Mouse (Mus musculus): ENCODE measurements around the gene Fam155a.

Fam155a gene

DNA sequence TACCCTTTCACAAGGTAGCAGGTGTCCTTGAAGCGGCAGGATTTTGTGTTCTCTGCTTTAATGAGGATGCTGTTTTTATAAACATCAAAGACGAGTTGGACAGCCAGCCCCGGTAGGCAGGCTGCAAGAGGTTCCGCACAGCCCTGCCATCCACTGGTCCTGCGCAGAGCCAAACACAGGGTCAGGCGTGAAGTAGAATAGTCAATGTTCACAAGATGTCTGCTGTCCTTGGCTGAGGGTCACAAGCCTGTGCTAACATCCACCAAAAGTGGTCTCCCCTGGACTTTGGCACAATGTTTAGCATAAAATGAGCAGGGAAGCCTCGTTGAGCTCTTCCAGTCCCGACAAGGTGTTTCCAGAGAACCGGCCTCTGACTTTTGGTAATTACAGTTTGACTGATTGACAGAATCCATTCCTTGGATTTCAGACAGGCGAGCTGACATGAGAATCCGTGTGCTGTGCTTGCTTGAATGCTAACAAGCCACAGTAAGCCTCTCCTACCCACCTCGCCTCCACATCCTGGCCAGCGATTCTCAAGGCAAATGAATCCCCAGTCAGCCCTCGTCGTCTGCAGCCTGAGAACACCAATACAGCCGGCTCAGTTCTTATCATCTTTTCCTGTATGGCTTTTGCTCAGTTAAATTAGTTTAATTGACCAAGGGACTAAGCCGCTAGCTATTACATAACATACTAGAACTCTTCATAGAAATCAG lies 522.7 kb downstream of the Fam155a start:
- DNase-seq: no peak

GRCm38 (mm10) chr8:9245994-9246393 lies 525.0 kb downstream of the Fam155a start:
- no peak for DNase-seq

- DNase-seq: no peak
Measured at GRCm38 (mm10) chr8:9240996-9241395, 530.0 kb downstream of the Fam155a start.

GRCm38 (mm10) chr8:9239741-9240140 lies 531.2 kb downstream of the Fam155a start:
- no peak for DNase-seq

DNA sequence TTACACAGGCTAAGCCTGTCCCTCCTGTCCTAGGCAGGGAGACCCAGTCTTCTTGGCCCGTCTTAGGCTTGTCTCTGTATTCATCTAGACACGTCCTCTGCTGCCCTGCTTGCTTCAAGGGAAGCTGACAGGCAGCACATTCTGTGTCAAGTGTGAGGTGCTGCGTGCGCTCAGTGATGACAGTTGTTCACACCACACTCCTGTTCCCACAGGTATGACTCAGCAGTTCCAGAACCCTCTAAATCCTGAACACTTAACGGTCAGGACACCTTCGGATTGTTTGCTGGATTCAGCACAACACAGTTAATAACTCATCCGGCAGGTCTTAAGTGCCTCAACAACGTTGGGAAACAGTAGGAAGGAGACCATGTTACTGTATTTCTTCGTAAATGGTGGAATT lies 532.0 kb downstream of the Fam155a start:
- no peak for DNase-seq

GRCm38 (mm10) chr8:9233326-9233919 lies 537.5 kb downstream of the Fam155a start:
- DNase-seq: peak; percentile 87

DNA sequence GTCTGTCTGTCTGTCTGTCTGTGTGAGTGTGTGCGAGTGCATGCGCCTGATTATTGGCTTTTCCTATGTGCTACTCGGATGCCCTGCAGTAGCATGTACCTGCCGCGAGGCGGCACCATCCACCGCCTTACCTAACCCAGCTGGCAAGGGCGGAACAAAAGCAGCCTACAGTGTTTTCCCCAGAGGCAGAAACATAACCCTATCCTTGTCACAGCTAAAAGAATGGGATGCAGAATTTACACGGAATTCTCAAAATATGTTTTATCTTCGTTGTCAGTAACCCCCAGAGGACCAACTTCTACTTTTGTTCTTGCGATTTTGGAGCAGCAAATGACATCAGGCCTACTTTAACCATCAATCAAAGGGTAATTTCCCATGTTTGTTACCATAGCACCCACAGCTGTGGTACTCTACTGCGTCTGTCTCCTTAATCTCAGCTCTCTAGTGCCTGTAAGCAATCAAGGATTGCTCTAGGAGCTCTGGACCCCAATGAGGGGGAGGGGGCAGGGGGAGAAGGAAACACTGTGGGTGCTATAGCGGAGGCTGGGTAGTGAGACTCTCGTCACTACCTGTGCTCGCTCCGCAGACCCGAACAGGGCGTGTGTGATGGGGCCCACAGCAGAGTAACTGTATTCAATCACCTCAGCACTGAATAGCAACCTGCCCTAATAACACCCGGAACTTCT lies 543.0 kb downstream of the Fam155a start:
- peak; percentile 36 for DNase-seq

- no peak for DNase-seq
Measured at GRCm38 (mm10) chr8:9226767-9227166, 544.2 kb downstream of the Fam155a start.

DNA sequence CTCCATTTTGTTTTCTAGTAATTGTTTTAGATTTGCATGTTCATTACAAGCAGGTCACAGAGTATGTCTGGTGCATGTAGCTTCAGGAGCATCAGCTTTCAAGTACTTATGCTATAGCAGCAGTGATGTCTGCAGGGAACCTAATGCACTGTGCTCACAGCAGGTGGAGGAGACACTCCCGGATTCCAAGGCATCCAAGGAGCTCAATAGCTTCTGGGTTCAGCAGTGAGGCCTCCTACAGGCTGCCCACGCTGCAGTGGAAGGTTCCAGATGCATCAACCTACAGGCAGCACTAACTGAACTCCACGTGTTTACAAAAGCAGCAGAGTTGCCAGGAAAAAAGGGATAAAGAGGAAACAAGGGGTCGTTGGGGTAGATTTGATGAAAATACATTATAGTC lies 559.2 kb downstream of the Fam155a start:
- DNase-seq: no peak

DNA sequence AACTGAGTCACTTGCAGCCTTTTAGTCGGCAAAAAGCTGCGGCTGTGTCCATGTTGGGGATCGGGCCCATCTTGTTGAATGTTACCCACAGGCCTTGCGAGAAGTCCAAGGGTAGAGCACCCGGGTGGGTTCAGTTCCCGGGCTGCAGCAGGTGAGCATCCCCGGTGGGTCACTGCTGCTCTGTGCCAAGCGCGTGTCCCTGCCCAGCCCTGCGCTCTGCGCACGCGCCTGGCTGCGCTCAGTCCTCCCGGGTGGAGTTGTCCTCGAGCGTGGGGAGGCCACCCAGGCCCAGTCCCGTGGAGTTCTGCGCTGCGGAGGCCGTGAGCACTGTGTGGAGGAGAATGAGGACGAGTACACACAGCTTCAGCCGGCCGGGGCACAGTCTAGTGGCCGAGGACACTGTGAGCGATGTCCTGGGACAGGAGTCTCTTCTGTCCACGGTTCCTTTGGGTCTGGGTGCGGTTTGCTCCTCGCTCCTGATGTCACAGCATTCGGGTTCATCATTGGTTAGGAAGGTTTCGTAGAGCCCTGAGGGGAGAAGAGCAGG lies 563.4 kb downstream of the Fam155a start:
- no peak for DNase-seq

DNA sequence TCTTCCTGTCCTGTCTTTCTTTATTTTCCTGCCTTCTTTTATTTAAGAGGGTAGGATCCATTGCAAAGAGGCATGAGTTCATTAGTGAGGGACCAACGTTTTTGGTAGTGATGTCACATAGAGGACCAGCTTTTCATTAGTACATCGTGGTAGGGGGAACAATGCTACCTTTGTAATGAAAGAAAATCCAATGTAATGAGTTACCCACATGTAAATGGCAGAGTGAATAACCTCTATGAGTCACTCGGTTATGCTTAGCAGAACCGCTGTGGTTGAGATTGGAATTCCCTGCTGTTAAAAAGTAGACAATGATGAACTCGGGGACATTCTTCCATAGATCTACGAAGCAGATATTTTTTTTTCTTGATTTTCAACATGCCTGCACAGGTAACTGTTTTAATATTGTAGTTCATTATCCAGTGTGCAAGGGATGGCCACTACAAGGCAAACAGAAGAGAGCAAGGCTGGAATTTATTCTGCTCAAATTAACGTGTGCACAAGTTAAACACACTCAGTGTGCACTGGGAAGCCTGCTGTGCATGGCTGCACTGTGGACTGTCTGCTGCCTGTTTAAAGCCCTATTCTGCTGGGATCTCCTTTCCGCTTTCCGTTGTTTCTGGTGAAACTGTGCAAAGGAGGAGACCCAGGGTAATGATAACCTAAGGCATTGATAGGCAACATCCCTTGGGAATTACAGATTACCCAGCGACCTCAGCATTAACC lies 566.5 kb downstream of the Fam155a start:
- no peak for DNase-seq

GRCm38 (mm10) chr8:9200099-9200498 lies 570.9 kb downstream of the Fam155a start:
- DNase-seq: no peak

DNA sequence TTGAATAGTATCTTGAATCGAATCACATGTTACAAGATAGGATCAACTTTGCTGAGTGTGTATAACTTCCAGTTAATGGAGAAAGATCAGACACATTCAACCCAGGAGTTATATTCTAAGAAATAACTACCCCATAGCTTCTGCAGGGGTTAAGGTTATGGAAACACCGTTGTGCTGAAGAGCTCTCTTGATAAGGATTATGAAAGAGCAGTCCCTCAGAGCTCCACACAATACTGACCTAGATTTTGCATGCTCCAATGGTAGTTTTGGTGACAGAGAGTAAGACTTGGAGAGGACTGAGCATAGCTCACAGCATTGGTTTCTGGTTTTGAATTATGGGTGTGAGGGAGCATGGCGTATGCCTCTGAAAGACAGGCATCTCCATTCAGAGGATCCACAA lies 579.3 kb downstream of the Fam155a start:
- DNase-seq: no peak

DNA sequence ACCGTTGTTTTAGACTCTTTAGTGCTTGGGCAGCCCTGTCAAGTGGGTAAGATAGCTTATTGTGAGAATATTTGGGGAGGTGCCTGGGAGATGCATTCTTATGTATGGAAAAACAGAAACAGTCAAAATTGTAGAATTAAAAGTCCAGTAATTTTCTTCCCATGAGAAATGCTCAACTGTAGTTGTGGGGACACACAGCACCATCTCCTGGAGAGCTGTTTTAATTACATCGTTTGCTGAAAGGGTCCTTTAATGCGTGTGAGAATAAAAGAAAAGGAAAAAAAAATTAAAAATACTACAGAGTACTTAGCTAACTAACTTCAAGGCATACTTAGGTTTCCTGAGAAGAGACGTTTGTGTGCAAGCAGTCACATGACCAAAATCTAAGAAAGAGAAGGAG lies 582.3 kb downstream of the Fam155a start:
- DNase-seq: no peak

DNA sequence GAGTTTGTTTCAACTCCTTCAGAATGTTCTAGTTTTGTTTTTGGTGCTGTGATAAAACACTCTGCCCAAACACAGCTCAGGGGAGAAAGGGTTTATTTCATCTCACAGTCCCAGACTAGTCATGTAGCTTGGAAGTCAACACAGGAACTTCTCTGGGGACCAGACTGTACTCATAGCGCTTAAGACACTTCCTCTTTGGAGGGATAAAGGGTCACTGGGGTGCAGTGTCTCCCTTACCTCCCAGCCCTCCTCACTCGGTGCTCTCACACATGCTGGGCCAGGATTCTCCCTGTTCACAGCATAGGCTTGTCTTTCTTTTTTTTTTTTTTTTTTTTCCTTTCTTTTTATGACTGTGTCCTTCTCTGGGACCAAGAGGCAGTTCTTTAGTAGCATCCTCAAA lies 585.8 kb downstream of the Fam155a start:
- no peak for DNase-seq

- DNase-seq: no peak
Measured at GRCm38 (mm10) chr8:9182461-9182860, 588.5 kb downstream of the Fam155a start.

GRCm38 (mm10) chr8:9180686-9181315 lies 590.2 kb downstream of the Fam155a start:
- DNase-seq: no peak

GRCm38 (mm10) chr8:9176974-9177373 lies 594.0 kb downstream of the Fam155a start:
- no peak for DNase-seq

DNA sequence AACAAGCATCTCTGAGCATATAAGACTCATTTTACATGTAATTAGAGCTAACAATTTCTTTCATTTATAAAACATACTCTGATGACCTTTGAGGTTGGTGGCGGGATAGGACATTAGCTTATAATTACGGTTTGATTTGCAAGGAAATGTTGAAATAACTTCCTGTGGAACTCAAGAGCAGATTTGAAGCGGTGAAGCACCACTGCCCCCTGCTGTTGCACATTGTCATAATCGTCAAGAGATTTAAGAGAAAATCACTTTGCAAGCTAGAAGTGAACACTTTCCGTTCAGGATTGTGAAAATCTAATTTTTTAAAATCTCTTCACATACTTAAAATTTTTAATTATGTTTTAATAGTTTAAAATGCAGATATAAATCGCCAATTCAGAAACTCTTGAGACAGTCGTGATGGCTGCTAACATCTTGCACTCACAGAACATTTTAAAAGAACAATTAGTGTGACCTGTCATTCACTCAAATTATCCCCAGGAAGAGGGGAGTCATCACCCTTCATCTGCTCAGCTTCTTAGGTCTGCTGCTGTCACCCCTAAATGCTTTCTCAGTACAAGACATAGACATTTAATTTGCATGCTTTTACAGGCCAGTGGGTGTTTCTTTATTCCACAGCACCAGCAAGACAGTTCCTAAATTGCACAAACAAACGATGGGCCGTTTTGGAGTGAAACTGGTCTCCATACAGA lies 595.9 kb downstream of the Fam155a start:
- peak; percentile 61 for DNase-seq

GRCm38 (mm10) chr8:9171848-9172247 lies 599.1 kb downstream of the Fam155a start:
- no peak for DNase-seq

- no peak for DNase-seq
Measured at GRCm38 (mm10) chr8:9167995-9168394, 603.0 kb downstream of the Fam155a start.

DNA sequence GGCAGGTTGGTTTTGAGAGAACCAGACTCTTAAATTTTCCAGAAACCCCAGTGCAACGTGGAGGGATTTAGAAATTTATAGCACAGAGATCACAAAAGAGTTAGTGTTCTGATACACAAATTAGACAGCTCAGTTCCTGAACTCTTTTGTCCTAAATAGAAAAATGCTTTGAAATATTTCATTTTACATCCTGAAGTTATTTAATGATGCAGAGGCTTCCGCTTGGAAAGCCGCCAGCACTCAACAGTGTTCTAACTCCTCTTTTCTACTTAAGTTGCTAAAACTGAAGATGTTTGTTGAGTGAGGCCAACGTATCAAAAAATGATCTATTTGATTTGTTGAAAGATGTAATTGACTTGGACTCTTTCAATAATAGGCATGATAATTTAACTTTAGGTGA lies 609.4 kb downstream of the Fam155a start:
- no peak for DNase-seq
